Mouse (Mus musculus) left cerebral cortex, postnatal 14 days (tissue): ENCODE data around the gene Nrd1. TPM values are rescaled to one million over a fixed set of nuclear protein-coding genes. Genes with fewer than 3 reads are reported as not detected.

Experiments used
- DNase-seq, 2 experiments: peaks; one replicate each; pipeline ENCODE4 v3.0.0; 2021 to 2022; ENCODE audit warnings: low spot score in 2 of 2, mixed read lengths in 1 of 2
- intact Hi-C: fragments of 180-260 bp; cut with DNase I; formaldehyde crosslinking; loops from one replicate; pipeline ENCODE4 v1.15.1; 2025
- microRNA-seq, 2 experiments: library from miRNA; unstranded; fragments of <30 nt; microRNA quantifications; one replicate each; pipeline ENCODE4 v1.2.0; 2022
- total RNA-seq, 2 experiments: library from RNA; stranded (reverse); gene quantifications; 2 replicates each; pipeline ENCODE4 v1.2.3; 2021

Nrd1 gene
- total RNA-seq, 2 experiments from 2014 or later = 127 to 150 TPM

DNA sequence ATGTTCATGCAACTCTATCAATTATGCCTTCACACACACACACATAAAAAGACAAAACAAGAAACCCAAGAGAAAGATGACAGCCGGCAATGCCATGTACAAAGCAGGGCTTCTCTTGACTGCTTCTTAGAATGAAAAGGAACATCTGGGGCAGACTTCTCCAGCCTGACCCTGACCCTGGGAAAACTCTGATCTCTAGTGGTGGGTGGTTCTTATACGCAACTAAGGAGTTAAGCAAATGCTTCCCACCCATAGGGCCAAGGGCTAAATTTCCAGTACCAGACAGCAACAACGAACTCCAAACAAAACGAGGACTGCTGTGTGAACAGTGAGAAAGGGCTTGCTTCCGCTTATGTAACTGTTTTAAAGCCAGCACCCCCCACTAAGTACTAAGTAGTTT lies 79.7 kb downstream of the Nrd1 start:
- intact Hi-C loops = no loop called here
- no peak for DNase-seq

DNA sequence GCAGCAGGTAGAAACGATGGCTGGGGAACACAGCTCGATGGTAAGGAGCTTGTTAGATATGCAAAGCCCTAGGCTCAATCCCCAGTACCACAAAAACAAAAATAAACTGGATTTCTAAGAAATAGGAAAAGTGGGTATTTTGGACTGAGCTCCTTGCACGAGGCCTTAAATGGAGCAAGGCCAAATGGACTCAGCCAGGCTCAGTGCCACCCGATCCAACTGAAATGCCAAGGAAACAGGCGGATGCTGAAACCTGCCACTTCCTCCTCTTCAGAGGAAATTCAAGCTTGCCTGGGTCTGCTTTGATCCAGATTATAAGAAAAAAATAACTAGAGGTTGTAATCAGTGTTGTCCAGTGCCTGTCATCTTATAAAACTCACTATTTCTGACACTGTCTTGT lies 88.7 kb downstream of the Nrd1 start:
- intact Hi-C loops = no loop called here
- no peak for DNase-seq

DNA sequence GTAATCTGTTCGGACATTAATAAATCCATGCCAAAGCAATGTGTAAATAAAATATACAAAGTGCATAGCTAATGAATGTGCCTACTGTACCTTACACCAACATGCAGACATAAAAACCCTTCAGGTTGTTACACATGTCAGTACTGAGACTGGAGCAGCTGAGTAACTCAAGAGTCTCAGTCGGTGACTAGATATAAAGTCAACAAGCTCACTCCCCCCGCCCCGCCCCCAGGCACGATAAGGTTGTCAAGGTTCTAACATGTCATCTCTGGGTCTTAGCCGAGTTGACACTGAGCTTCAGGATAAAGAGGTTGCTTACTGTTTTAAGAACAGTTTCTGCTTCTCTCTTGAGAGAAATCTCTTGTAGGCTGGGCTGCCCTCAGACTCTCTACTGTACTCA lies 89.5 kb downstream of the Nrd1 start:
- DNase-seq = no peak
- intact Hi-C loops = no loop called here

DNA sequence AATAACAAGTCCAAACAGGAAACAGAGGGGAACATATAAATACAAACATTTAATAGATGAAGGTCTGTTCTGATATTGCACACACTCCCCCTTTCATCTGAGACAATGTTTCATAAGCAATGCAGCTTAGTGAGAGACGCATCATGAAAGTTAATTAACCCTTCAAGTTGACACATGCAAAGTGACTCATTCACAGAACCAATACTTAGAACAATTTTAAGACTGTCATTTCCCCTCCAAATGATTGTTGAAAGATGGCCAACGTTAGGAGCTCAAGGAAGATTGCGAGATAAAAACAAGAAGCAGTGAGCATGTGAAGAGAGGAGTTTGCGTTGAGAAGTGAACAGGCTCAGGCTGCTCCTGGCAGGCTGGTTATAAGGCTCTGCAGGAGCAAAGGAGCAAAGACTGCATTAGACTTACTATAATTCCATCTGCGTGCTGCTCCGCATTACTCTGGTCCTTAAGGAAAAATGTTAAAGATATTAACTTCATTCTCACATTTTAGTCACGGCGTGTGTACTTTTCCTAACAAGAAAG lies 90.9 kb downstream of the Nrd1 start:
- no peak for DNase-seq
- intact Hi-C loops = no loop called here

DNA sequence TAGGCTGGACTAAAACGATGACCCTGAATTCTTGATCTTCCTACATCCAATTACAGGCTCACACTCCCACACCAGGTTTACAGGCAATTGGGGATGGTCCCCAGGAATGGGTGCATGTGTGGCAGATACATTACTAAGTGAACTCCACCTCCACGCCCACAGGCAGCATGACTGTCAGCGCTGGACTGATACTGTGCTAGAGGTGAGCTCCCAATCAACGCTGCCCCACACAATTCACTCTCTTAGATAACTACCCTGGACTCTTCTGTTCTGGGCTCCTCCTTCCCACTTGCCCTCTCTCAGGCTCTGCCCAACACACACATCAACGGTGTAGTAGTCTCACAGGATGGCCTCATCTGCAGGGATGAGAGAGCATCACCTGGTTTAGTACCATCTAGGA lies 91.9 kb downstream of the Nrd1 start:
- intact Hi-C loops = no loop called here
- DNase-seq = no peak

DNA sequence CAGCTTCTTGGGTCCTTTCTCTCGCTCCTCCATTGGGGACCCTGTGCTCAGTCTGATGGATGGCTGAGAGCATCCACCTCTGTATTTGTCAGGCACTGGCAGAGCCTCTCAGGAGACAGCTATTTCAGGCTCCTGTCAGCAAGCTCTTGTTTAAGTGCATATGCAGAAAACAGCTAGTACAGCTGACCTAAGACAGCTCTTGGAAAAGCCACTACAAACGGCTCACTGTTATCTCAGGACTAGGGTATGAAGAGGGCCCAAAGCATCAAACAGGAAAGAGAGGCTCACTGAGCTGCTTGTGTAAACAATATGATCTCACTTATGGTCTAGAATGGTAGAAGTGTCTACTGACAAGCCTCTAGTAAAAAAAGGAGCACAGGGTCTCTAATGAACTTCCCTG lies 93.8 kb downstream of the Nrd1 start:
- no peak for DNase-seq
- intact Hi-C loops = no loop called here

DNA sequence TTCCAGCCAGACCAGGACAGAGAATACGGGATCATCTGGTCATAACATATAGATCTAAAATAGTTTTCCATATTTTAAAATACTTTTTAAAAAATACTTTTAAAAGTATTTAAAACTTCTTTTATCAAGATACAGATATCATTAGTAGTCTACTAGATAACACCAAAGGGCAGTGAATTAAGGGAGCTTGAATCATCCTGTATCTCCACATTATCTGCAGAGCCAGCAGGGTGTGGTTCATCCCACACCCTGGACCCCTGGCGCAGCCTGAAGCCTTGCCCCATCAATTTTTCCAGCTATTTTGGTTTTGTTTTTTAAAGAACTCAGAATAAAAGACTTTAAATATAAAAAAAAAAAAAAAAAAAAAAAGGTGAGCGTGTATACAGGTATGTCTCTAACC lies 98.4 kb downstream of the Nrd1 start:
- no peak for DNase-seq
- intact Hi-C loops = no loop called here

DNA sequence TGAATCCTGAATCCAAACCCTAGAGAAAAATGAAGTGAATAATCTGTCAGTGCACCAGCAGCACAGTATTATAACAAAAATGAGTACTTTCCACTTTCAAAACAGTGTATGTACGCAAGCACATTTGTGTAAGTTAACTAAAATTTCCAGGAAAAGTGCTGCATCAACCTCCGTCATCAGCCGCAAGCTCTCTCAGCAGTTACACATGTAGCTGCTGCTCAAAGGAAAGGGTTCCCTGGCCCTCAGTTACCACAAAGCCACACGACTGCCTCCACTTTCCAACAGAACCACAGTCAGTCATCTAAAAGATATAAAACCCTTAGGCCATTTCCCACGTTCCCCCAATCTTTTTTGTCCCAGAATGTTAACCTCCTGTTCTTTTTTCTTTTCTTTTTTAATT lies 102.1 kb downstream of the Nrd1 start:
- intact Hi-C loops = no loop called here
- no peak for DNase-seq

DNA sequence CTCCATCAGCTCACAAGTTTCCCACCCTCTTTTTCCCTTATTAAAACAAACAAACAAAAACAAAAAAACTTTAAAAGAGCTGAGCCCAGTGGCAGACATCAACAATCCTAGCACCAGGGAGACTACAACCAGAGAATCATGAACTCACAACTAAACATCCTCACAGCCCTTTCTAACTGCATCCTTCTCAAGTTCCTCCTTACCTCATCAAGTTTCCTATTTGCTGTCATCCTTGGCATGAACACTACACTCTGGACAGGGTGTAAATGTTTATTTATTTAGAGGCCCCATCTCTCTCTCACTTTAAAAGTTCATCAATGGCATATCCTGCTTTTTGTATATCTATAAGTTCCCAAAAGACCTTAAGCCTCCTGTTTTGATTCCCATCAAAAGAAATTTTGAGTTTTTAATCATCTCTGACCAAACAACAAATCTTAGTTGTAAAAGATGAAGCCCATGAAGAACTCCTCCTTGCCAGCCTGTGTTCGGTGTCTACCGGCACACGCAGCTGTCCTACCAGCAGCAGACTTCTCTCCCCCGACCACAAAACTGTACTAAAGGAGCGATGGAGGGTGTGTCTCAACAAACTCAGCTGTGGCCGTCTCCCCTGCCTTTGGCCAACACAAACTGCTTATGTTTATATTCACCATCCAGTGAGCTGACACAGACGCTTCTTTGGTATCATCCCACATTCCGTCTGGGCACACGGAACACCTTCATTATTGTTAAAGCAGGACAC lies 102.9 kb downstream of the Nrd1 start:
- no peak for DNase-seq
- intact Hi-C loops = no loop called here

DNA sequence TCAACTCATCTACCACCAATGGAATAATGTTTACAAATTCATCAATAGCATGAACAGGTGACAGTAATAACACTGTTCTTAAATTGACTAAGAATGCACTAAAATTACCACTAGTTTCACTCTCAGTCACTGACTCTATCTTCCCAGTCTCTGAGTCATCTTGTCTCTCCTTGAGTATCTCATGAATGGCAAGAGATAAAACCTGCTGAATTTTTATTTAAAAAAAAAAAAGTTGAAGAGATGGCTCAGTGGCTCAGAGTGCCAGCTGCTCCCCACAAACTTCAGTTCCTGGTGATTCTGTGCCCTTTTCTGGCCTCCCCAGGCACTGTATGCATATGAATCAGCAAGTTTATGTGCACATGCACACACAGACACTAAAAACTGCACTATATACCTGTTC lies 104.8 kb downstream of the Nrd1 start:
- intact Hi-C loops = no loop called here
- no peak for DNase-seq

DNA sequence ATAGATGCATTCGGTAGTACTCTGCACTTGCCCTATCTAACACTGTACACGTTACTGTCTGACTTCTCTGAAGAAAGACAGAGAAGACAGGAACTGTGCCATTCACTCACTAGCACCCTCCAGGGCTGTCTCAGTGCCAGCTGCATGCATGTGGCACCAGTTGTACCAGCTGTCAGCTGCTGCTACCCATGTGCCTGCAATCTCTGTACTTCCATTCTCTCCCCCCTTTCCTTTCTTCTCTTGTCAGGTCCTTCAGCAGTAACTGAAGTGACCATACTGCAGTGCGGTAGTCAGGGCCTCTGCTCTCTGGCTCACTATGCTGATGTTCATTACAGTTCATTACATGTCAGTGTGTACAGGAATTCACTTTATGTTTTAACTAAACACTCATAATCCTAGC lies 105.6 kb downstream of the Nrd1 start:
- peak in 1 of 2 experiments; percentile 18 for DNase-seq
- intact Hi-C loops = no loop called here

DNA sequence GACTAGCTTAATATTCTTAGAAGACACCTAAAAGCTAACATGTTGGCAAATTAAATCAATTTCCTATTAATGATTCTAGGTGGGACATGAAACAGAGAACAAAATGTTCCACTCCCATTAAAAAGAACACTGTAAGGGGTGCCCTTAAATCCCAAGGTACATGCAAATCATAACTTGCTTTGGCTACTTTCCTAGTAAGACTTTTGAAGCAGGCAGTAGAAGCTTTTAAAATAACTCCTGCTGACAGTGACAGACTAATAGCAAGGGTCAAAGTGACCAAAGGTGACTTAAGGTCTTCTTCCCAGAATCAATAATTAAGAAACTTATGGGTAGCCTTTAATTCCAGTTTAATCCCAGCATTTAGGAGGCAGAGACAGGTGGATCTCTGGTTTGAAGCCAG lies 106.1 kb downstream of the Nrd1 start:
- intact Hi-C loops = no loop called here

DNA sequence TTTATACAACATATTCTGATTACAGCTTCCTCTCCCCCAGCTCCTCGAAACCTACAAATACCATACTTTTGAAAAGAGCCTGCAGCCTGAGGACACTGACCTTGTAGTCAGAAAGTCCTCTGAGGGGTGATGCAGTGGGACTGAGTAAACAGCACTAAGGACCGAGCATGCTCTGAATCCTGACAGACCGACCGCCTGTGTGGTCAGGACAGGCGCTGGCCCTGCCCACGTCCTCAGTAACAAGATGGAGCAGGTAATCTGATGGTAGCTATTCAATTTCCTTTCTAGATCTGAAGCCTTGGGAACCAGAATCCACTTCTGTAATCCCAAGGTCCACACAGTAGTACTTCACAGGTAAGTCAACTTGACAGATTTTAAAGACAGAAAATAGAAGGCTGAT lies 108.6 kb downstream of the Nrd1 start:
- intact Hi-C loops = no loop called here
- DNase-seq = no peak

More for the DNA sequence above, 106.1 kb downstream of the Nrd1 start:
- no peak for DNase-seq

DNA sequence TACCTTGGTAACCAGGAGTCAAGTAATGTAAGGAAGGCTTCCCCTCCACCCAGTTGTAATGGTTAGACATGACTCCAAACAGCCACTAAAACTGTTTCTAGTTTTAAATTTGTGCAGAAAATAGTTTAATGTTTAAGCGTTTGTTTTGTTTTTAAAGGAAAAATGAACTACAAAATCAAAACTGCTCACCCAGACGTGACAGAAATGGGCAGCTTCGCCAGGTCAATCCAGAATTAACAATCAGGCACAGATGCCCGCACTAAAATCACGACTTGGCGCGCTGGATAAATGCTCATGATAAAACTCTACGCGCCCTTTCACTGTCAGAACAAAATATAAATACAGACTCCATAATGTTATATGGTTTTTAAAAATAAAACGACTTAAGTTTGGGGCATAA lies 109.2 kb downstream of the Nrd1 start:
- no peak for DNase-seq
- intact Hi-C loops = no loop called here

DNA sequence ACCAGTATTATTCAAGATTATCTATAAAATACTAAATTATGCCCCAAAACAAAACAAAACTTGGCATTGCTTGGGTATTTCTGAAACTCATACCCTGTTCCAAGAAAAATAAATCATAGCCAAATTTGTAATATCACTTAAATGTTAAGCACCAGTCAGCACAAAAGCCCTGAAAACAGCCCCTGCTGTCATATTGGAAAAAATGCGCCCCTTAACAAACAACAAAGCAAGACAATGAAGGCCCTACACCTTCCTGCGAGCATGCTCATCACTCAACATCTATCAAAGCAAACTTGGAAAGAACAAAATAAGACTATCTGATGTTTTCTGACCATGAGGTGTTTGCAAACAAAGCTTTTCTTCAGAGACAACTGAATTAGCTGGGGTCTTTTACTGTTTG lies 110.5 kb downstream of the Nrd1 start:
- intact Hi-C loops = no loop called here
- no peak for DNase-seq

Small RNAs within 50 kb of the gene (microRNA-seq; reads per million reads assigned to microRNA genes)
- 0 reads per million in 2 experiments for gene Mir761

Other genes with a start within 250 kb of the Nrd1 start
- 10 to 100 TPM; 52.2 to 55.6 TPM for gene Zfyve9, start 219.9 kb upstream of the Nrd1 start, total RNA-seq
- gene Btf3l4, start 167.0 kb upstream of the Nrd1 start, total RNA-seq = 10 to 100 TPM; 92.3 to 98.6 TPM
- gene Txndc12, start 166.1 kb upstream of the Nrd1 start, total RNA-seq = 10 to 100 TPM; 40.4 to 45.2 TPM
- 10 to 100 TPM; 15.5 to 16.6 TPM for gene Kti12, start 152.9 kb upstream of the Nrd1 start, total RNA-seq
- gene A730015C16Rik, start 152.0 kb upstream of the Nrd1 start, total RNA-seq = under 1 TPM; 0.27 to 0.40 TPM
- 100 to 1,000 TPM; 106 to 123 TPM for gene Rab3b, start 121.6 kb upstream of the Nrd1 start, total RNA-seq
- gene Osbpl9, start 201.6 kb downstream of the Nrd1 start, total RNA-seq = 10 to 100 TPM; 49.5 to 52.2 TPM
- gene Calr4, start 233.8 kb downstream of the Nrd1 start, total RNA-seq = under 1 TPM; 0.22 to 0.51 TPM